In the genomic region with DNA sequence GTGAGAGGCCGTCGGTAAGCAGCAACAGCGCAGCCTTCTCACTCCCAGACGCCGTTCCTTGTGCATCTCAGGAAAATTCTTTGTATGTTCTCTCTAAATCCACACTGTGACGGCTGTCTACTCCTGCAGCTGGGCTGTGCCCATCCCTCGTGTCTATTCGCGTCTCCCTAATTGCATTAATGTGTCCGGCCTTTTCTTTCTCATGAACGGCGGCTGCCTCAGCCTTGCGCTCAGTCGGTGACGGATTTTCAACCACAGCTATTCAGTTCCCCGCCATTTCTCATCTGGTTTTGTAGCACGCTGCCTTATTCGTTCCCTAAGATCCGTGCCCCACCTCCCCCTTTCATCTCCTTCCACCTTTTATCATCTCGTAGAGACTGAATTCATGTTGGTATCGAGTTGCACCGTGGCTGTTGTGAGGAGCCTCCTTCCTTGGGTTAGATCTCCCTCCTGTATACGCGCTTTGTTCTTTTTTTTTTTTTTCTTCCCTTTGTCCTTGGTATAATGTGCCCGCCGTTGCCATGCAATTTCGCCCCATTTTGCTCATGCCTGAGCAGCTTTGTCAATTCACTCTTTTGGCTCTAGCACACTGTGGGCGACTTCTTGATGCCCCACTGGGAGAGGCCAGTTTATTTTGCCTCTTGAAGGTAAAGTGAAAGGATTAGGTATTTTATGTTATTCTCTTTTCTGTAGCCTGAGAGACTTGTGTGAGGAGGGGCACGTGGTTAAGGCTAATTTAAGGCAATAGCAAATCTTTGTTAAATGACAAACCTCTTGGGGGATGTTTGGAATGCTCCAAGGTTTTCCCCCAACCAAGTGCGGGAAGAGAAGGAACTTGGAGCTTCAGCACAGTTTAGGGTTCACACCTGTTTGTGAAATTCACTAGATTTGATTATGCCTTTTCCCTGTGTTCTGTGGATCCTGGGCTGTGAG, we compare ENCODE assay signal across 9 mouse cellular contexts. TPM values are rescaled to one million over a fixed set of nuclear protein-coding genes. Genes with fewer than 3 reads are reported as not detected.
A peak's percentile ranks its signal among the peaks of the same experiment; 100 is the strongest.
DNase-seq lines count a peak whose midpoint lies in the region; ATAC-seq and TF ChIP-seq lines count a peak whose summit lies in the region.
"Had no signal": no experiment of that assay in that cellular context is flagged by ENCODE, and none has a peak within 500 bp of the region (broad histone marks: within the 10 kb centered on the region; RNA-seq: fewer than 3 reads in every experiment).

No protein-coding gene starts in this region.

- no peaks in the 10 kb centered on the region for H3K27me3 ChIP-seq in lung, embryonic 14.5 days (ENCODE audit: insufficient read depth, low read length)
- H3K27me3 ChIP-seq in embryonic facial prominence, embryonic 13.5 days: no peaks in the 10 kb centered on the region
- no peaks in the 10 kb centered on the region for H3K27me3 ChIP-seq in intestine, postnatal 0 days (replicated peaks; ENCODE audit: control insufficient read depth, insufficient read depth, low read length)

- no peaks in the 10 kb centered on the region for H3K4me1 ChIP-seq in lung, embryonic 14.5 days (ENCODE audit: insufficient read depth)
- peaks cover 14% of the 10 kb centered on the region for H3K4me1 ChIP-seq in embryonic facial prominence, embryonic 13.5 days
- no peaks in the 10 kb centered on the region for H3K4me1 ChIP-seq in intestine, postnatal 0 days (replicated peaks; ENCODE audit: control insufficient read depth, insufficient read depth, low read length)
- peaks cover 9% of the 10 kb centered on the region for H3K4me1 ChIP-seq in olfactory bulb, adult 2 months (ENCODE audit: control insufficient read depth, insufficient read depth, low read length)

- no peak for TF ChIP-seq POLR2A in olfactory bulb, adult 2 months (IDR thresholded peaks at IDR 0.05; ENCODE audit: insufficient read depth, low read depth, low read length)

- peak; percentile 60 for DNase-seq in lung, embryonic 14.5 days
- no peak for DNase-seq in lung, adult 18-20 months
- no peak for DNase-seq in testis, postnatal 10 days (ENCODE audit: low spot score)
- DNase-seq in right cerebral cortex, postnatal 25 days: no peak
- DNase-seq in layer of hippocampus, adult 8-10 months (ENCODE audit: low spot score in 2 of 2): no peak

- ATAC-seq in lung, embryonic 14.5 days (ENCODE audit: insufficient read depth): no peak
- peak; percentile 32; the same call in 1 of the 2 replicates for ATAC-seq in embryonic facial prominence, embryonic 13.5 days (ENCODE audit: insufficient number of reproducible peaks, insufficient read depth, low FRiP score, low TSS enrichment, low read depth)
- no peak for ATAC-seq in intestine, postnatal 0 days

- peak overlapping the region; percentile 54 for H3K4me2 ChIP-seq in lung, embryonic 14.5 days
- peak overlapping the region; percentile 61 for H3K4me2 ChIP-seq in embryonic facial prominence, embryonic 13.5 days
- H3K4me2 ChIP-seq in intestine, postnatal 0 days (replicated peaks; ENCODE audit: low read depth): peak overlapping the region; percentile 17; the same call in 1 of the 2 replicates

- H3K9ac ChIP-seq in lung, embryonic 14.5 days: peak overlapping the region; percentile 30
- H3K9ac ChIP-seq in embryonic facial prominence, embryonic 13.5 days: peak overlapping the region; percentile 69
- H3K9ac ChIP-seq in intestine, postnatal 0 days (ENCODE audit: low read depth, low read length): no peak overlapping the region
- H3K9ac ChIP-seq: liver, embryonic 14.5 days had no signal

- H3K9me3 ChIP-seq in lung, embryonic 14.5 days (ENCODE audit: low read depth, low read length): no peaks in the 10 kb centered on the region
- H3K9me3 ChIP-seq in embryonic facial prominence, embryonic 13.5 days: no peaks in the 10 kb centered on the region
- H3K9me3 ChIP-seq in intestine, postnatal 0 days (ENCODE audit: control insufficient read depth): no peaks in the 10 kb centered on the region

- H3K36me3 ChIP-seq in lung, embryonic 14.5 days (ENCODE audit: insufficient read depth): no peaks in the 10 kb centered on the region
- H3K36me3 ChIP-seq in embryonic facial prominence, embryonic 13.5 days: no peaks in the 10 kb centered on the region
- H3K36me3 ChIP-seq in intestine, postnatal 0 days (ENCODE audit: control insufficient read depth, insufficient read depth): no peaks in the 10 kb centered on the region

- H3K27ac ChIP-seq in lung, embryonic 14.5 days (ENCODE audit: low read depth): no peak overlapping the region
- H3K27ac ChIP-seq in embryonic facial prominence, embryonic 13.5 days: peak overlapping the region; percentile 90
- H3K27ac ChIP-seq in intestine, postnatal 0 days (ENCODE audit: low read depth, low read length): no peak overlapping the region
- H3K27ac ChIP-seq in olfactory bulb, adult 2 months (ENCODE audit: insufficient read depth, low read depth, low read length): peak overlapping the region; percentile 89
- H3K27ac ChIP-seq: liver, embryonic 14.5 days had no signal

- 13% methylated on average over 30 of the region's 30 CpGs for WGBS in lung, embryonic 14.5 days
- 4% methylated on average over 30 of the region's 30 CpGs for WGBS in embryonic facial prominence, embryonic 13.5 days
- WGBS in intestine, postnatal 0 days: 24% methylated on average over 30 of the region's 30 CpGs
- 3% methylated on average over 30 of the region's 30 CpGs for WGBS in olfactory bulb, adult 2 months

- TF ChIP-seq CTCF in lung, embryonic 14.5 days (IDR thresholded peaks at IDR 0.05; ENCODE audit: low read depth): no peak
- TF ChIP-seq CTCF in intestine, postnatal 0 days (IDR thresholded peaks at IDR 0.05; ENCODE audit: low read depth): no peak
- TF ChIP-seq CTCF in olfactory bulb, adult 2 months (IDR thresholded peaks at IDR 0.05; ENCODE audit: insufficient read depth, low read depth, low read length): no peak

- peak overlapping the region; percentile 16 for H3K4me3 ChIP-seq in lung, embryonic 14.5 days (ENCODE audit: low read depth, low read length)
- H3K4me3 ChIP-seq in embryonic facial prominence, embryonic 13.5 days: peak overlapping the region; percentile 36
- 0 out of 2 replicates have a peak overlapping the region, but pooled peaks have one; percentile 1 for H3K4me3 ChIP-seq in intestine, postnatal 0 days (ENCODE audit: low read depth, low read length)
- H3K4me3 ChIP-seq in olfactory bulb, adult 2 months (ENCODE audit: insufficient read depth, low read depth, low read length): peak overlapping the region; percentile 27

RNA-seq across cellular contexts. Expression of gene Dnah2, which starts 21.5 kb away (rescaled TPM):
- 0.58 and 1.9 TPM in 2 replicates for polyA plus RNA-seq in lung, embryonic 14.5 days (2014; fragmentation: Nextera tagmentation; extraction: Ambion mirVana)
- 4.2 and 4.4 TPM in 2 replicates for polyA plus RNA-seq in embryonic facial prominence, embryonic 13.5 days (2015; fragmentation: Nextera tagmentation; extraction: Ambion mirVana)
- 8.0 and 8.7 TPM in 2 replicates for polyA plus RNA-seq in intestine, postnatal 0 days (2015; fragmentation: Nextera tagmentation; extraction: Ambion mirVana)
- polyA plus RNA-seq in olfactory bulb, adult 2 months (2012; ENCODE audit: insufficient read depth, insufficient read length, low replicate concordance, missing spikeins): not detected in 2 replicates
- total RNA-seq in layer of hippocampus, adult 8-10 months (2022): 1 to 10 TPM; 3.1 to 6.3 (median 5.0) TPM

RNA-seq across cellular contexts. Expression of gene Efnb3, which starts 32.6 kb away (rescaled TPM):
- 2.8 and 3.3 TPM in 2 replicates for polyA plus RNA-seq in lung, embryonic 14.5 days (2014; fragmentation: Nextera tagmentation; extraction: Ambion mirVana)
- 43.4 and 46.3 TPM in 2 replicates for polyA plus RNA-seq in embryonic facial prominence, embryonic 13.5 days (2015; fragmentation: Nextera tagmentation; extraction: Ambion mirVana)
- polyA plus RNA-seq in intestine, postnatal 0 days (2015; fragmentation: Nextera tagmentation; extraction: Ambion mirVana): 4.4 and 4.6 TPM in 2 replicates
- polyA plus RNA-seq in olfactory bulb, adult 2 months (2012; ENCODE audit: insufficient read depth, insufficient read length, low replicate concordance, missing spikeins): not detected in 2 replicates
- total RNA-seq in layer of hippocampus, adult 8-10 months (2022): 100 to 1,000 TPM; 115 to 132 (median 124) TPM

RNA-seq across cellular contexts. Expression of gene Wrap53, which starts 52.7 kb away (rescaled TPM):
- polyA plus RNA-seq in lung, embryonic 14.5 days (2014; fragmentation: Nextera tagmentation; extraction: Ambion mirVana): 27.1 and 33.6 TPM in 2 replicates
- 26.9 TPM in 2 replicates for polyA plus RNA-seq in embryonic facial prominence, embryonic 13.5 days (2015; fragmentation: Nextera tagmentation; extraction: Ambion mirVana)
- 14.3 and 14.7 TPM in 2 replicates for polyA plus RNA-seq in intestine, postnatal 0 days (2015; fragmentation: Nextera tagmentation; extraction: Ambion mirVana)
- not detected in 2 replicates for polyA plus RNA-seq in olfactory bulb, adult 2 months (2012; ENCODE audit: insufficient read depth, insufficient read length, low replicate concordance, missing spikeins)
- total RNA-seq in layer of hippocampus, adult 8-10 months (2022): 10 to 100 TPM; 12.2 to 17.8 (median 12.3) TPM

RNA-seq across cellular contexts. Expression of gene Trp53, which starts 52.8 kb away (rescaled TPM):
- polyA plus RNA-seq in lung, embryonic 14.5 days (2014; fragmentation: Nextera tagmentation; extraction: Ambion mirVana): 178 and 202 TPM in 2 replicates
- polyA plus RNA-seq in embryonic facial prominence, embryonic 13.5 days (2015; fragmentation: Nextera tagmentation; extraction: Ambion mirVana): 160 and 186 TPM in 2 replicates
- polyA plus RNA-seq in intestine, postnatal 0 days (2015; fragmentation: Nextera tagmentation; extraction: Ambion mirVana): 48.0 and 49.6 TPM in 2 replicates
- polyA plus RNA-seq in olfactory bulb, adult 2 months (2012; ENCODE audit: insufficient read depth, insufficient read length, low replicate concordance, missing spikeins): not detected in 2 replicates
- total RNA-seq in layer of hippocampus, adult 8-10 months (2022): 10 to 100 TPM; 27.7 to 36.7 (median 33.7) TPM

Comparison
In these comparisons a context has a peak if more than half of its experiments do, and no peak if none do; other contexts are left out.
1. H3K27ac ChIP-seq: peak in embryonic facial prominence, embryonic 13.5 days (single experiment) and olfactory bulb, adult 2 months (single experiment); none in lung, embryonic 14.5 days (single experiment) and intestine, postnatal 0 days (single experiment).
2. Peak in every context shown above with its lines, with median percentiles within 50 percentile points of each other: H3K4me2 ChIP-seq and H3K4me3 ChIP-seq.